Mouse (Mus musculus): Measurements from ENCODE around the gene Cip2a. TPM values are rescaled to one million over a fixed set of nuclear protein-coding genes. Genes with fewer than 3 reads are reported as not detected.
A peak's percentile ranks its signal among the peaks of the same experiment; 100 is the strongest.

The Cip2a gene
- 32.5 and 33.5 TPM in 2 replicates for polyA plus RNA-seq (2015; fragmentation: Nextera tagmentation; extraction: Ambion mirVana)

GRCm38 (mm10) chr16:48993559-48994342 lies at the start of gene Cip2a, which contains the start of gene Dzip3:
Gene Cip2a, plus strand, starts transcription at chr16:48994185.
Gene Dzip3, minus strand, starts transcription at chr16:48994165.
- DNase-seq (ENCODE audit: low spot score) = peak; percentile 91

DNA sequence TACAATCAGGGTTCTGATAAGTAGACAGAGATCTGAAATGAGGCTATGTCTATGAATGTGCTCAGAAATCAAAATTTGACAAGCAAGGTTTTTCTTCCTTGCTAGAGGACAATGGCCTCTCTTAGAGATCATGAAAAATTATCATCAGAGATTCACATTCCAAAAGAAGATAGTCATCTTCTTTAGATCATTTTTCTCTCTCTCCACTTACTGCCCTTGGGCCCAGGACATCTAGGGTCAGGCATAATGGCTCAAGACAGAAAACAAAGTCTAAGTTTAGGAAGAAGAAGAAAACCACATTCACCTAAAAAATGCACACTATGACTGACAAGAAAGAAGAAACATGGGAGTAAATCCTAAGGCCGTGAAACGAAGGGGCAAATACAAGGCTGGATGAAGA lies 21.0 kb upstream of the Cip2a start:
- DNase-seq (ENCODE audit: low spot score) = no peak

GRCm38 (mm10) chr16:48973548-48973947 lies 20.4 kb upstream of the Cip2a start:
- DNase-seq (ENCODE audit: low spot score) = no peak

GRCm38 (mm10) chr16:48979965-48980364 lies 14.0 kb upstream of the Cip2a start:
- no peak for DNase-seq (ENCODE audit: low spot score)

- DNase-seq (ENCODE audit: low spot score) = no peak
Observed at GRCm38 (mm10) chr16:48985034-48985627, 8.9 kb upstream of the Cip2a start.

- no peak for DNase-seq (ENCODE audit: low spot score)
Observed at GRCm38 (mm10) chr16:48989700-48990099, 4.3 kb upstream of the Cip2a start.

DNA sequence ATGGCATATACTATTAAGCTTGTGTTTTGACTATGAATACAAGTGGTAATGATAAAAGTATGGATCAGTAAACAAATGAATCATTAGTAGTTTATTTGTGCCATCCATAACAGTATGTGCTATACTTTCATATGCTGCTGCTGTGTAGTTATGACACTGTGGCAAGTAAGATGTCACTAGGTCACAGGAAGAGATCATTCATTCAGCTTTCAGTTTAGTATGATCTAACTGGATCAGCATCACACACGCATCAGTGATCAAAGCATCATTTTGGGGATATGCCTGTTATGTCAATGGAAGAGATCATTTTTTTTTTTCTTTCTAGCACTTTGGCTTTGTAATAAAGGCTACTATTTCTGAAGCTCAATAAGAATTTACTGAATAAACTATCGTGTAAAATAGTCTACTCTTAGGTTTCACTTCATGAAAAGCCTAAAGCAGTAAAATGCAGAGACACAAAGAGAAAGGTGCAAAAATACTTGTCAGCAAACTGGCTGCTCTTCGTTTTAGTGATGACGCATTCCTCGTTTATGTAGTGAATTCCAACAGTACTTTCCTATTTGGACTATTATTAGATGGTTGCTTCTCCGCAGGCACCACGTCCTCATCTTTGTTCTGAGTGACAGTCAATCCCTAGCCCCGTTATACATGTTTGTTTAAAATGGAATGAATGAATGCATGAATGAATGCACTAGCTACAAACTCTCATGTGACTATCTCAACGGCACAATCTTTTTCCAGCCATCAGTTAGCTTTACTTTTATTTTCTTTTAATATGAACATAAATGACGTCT lies 1.4 kb upstream of the Cip2a start:
- DNase-seq (ENCODE audit: low spot score) = peak; percentile 21

DNA sequence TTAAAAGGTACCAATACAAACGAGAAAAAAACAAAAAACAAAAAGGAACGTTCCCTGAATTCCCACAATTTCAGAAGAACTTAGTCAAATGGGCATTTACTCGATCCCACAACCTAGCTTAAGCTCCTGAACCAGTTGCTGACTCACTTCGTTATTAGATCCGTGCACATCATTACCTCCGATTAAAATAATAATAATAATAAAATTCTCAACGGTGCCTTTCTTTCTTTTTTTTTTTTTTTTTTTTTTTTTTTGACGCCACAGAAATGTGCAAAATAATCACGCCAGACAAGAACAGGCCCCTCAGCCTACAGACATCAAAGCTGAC lies 790 bp upstream of the Cip2a start:
- DNase-seq (ENCODE audit: low spot score) = no peak

- no peak for DNase-seq (ENCODE audit: low spot score)
Observed at GRCm38 (mm10) chr16:48994343-48994693, 333 bp downstream of the Cip2a start.

DNA sequence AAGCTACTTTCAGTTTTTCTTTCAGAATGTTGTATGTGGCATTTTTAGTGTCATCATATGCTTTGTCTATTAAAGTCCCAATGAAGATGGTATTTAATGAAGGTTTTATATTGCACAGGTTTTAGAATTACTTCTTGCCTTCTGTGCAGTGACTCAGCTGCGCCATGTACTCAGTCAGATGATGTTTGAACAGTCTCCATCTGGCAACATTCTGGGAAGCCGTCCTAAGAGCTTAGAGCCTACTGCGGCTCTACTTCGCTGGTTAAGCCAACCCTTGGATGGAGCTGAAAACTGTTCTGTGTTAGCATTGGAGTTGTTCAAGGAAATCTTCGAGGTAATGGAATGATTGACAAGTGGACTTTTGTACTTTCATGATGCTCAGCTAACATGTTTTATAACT lies 10.2 kb downstream of the Cip2a start:
- DNase-seq (ENCODE audit: low spot score) = no peak

DNA sequence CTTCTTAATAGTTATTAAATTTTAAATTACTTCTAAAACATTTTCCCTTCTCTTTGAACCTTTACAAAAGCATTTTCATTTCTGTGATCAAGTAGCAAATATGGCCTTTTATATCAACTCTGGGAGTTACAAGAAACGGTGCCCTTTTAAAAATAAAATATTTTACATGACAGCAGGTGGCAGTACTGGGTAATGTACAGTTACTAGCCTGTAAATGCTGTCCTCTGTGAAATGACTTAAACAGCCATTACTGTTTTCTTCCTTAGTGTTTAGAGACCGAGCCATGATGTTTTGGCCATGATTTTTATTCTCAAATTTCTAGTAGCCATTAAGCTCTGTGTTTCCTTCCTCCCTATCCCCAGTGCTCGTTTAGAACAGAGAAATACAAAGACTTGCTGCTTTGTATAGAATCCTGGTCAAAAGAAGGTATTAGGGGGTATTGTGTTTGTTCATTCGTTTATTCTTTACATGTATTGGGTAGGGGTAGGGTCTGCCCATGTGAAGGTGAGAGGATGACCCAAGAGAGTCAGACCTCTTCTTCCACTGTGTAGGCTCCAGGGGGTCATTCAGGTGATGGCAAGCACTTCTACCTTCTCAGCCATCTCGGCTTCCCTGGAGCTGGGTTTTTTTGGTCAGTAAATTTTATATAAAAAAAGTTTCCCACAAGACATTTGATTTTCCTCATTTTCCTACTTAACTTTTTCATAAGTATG lies 22.8 kb downstream of the Cip2a start:
- DNase-seq (ENCODE audit: low spot score) = peak; percentile 18

DNA sequence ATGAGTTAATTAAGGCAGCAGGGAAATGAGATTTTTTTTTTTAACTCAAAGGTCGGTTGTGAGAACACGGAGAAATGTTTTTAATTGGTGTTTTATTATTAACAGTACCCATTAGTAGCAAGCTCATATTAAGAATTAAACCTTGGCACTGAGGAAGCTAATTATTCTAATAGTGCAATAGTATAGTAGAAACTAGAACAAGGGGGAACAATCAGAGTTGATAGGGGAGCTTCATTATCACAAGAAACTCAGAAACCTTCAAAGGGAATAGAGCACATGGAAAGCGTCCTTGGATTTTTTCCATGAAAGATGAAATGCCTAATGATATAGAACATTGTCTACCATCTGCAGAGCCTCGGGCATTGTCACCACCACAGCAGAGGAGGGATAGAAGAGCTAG lies 41.9 kb downstream of the Cip2a start:
- no peak for DNase-seq (ENCODE audit: low spot score)

DNA sequence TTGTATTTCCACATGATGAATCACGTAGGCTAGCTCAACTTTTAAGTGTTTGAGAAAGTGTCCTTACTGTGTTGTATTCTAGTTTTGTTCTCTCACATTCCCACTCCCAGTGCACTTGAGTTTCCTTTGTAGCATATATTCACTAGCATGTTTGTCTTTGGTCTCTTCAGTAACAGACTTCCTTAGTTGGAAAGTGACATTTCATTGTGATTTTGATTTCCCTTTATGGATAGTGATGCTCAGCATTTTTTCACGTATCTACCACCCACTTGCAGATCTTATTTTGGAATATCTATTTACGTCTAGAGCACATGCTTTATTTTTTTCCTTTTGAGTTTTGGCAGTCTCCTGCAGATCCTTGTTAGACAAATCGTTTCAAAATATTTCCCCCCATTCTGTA lies 43.8 kb downstream of the Cip2a start:
- DNase-seq (ENCODE audit: low spot score) = no peak

GRCm38 (mm10) chr16:49040554-49041221 lies 46.7 kb downstream of the Cip2a start:
- no peak for DNase-seq (ENCODE audit: low spot score)

DNA sequence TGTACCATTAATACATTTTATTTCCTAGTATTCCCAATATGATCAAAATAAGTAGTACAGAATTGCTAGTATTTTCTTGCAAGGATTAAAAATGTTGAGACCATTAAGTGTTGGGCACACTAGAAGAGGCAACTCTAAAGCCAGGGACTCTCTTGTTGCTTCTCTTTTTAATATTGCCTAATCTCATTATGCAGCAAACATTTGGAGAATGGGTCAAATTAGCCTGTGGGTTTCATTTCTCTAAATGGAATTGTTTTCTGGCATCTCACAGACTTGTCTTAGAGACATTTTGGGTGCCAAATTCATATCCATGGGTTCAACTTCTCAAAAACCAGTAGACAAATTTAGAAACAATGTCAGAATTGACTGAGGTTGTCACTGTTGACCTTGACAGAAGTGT lies 55.2 kb downstream of the Cip2a start:
- DNase-seq (ENCODE audit: low spot score) = no peak

- DNase-seq (ENCODE audit: low spot score) = no peak
Observed at GRCm38 (mm10) chr16:49057186-49057585, 63.2 kb downstream of the Cip2a start, which contains the start of gene Myh15. Gene Myh15, plus strand, starts transcription at chr16:49057486.

Other genes with a start within 250 kb of the Cip2a start
- gene Trat1, start 222.2 kb upstream of the Cip2a start, polyA plus RNA-seq (2015; fragmentation: Nextera tagmentation; extraction: Ambion mirVana) = 175 and 176 TPM in 2 replicates
- gene Retnlb, start 177.3 kb upstream of the Cip2a start, polyA plus RNA-seq (2015; fragmentation: Nextera tagmentation; extraction: Ambion mirVana) = 0.51 and 0.55 TPM in 2 replicates
- gene Retnla, start 151.6 kb upstream of the Cip2a start, polyA plus RNA-seq (2015; fragmentation: Nextera tagmentation; extraction: Ambion mirVana) = 7.2 and 11.2 TPM in 2 replicates
- gene Retnlg, start 121.6 kb upstream of the Cip2a start, polyA plus RNA-seq (2015; fragmentation: Nextera tagmentation; extraction: Ambion mirVana) = 1.1 and 4.6 TPM in 2 replicates
- gene Dzip3, start within 50 bp of the Cip2a start, polyA plus RNA-seq (2015; fragmentation: Nextera tagmentation; extraction: Ambion mirVana) = 14.0 and 14.4 TPM in 2 replicates
- 0.05 TPM in 1 of 2 replicates, not detected in the other for gene Myh15, start 63.3 kb downstream of the Cip2a start, polyA plus RNA-seq (2015; fragmentation: Nextera tagmentation; extraction: Ambion mirVana)

Measured in thymus, postnatal 0 days (tissue).